Mouse (Mus musculus) cortical plate, adult 2 months (tissue): ENCODE data around the gene Unk.

ENCODE experiments used
- CTCF ChIP-seq: fragments of 200-500 bp; IDR thresholded peaks from 2 replicates; pipeline ENCODE4 v1.5.1; 2011; ENCODE audit warnings: mild to moderate bottlenecking, control low read depth, low read length; ENCODE audit not compliant: insufficient read depth; ENCODE audit errors: extremely low read depth
- POLR2A ChIP-seq: fragments of 200-500 bp; IDR thresholded peaks from 2 replicates; pipeline ENCODE4 v1.6.1; 2011; ENCODE audit warnings: mild to moderate bottlenecking, low read length, control low read depth; ENCODE audit not compliant: insufficient read depth; ENCODE audit errors: extremely low read depth

GRCm38 (mm10) chr11:116001725-116002124 lies 28.4 kb upstream of the Unk start:
- TF ChIP-seq POLR2A: no peak
- no peak for TF ChIP-seq CTCF
